Mouse (Mus musculus) right cerebral cortex, postnatal 14 days (tissue): Measurements from ENCODE around the gene Fopnl.

Source experiments
- DNase-seq: peaks from one replicate; pipeline ENCODE4 v3.0.0; 2022

The Fopnl gene

DNA sequence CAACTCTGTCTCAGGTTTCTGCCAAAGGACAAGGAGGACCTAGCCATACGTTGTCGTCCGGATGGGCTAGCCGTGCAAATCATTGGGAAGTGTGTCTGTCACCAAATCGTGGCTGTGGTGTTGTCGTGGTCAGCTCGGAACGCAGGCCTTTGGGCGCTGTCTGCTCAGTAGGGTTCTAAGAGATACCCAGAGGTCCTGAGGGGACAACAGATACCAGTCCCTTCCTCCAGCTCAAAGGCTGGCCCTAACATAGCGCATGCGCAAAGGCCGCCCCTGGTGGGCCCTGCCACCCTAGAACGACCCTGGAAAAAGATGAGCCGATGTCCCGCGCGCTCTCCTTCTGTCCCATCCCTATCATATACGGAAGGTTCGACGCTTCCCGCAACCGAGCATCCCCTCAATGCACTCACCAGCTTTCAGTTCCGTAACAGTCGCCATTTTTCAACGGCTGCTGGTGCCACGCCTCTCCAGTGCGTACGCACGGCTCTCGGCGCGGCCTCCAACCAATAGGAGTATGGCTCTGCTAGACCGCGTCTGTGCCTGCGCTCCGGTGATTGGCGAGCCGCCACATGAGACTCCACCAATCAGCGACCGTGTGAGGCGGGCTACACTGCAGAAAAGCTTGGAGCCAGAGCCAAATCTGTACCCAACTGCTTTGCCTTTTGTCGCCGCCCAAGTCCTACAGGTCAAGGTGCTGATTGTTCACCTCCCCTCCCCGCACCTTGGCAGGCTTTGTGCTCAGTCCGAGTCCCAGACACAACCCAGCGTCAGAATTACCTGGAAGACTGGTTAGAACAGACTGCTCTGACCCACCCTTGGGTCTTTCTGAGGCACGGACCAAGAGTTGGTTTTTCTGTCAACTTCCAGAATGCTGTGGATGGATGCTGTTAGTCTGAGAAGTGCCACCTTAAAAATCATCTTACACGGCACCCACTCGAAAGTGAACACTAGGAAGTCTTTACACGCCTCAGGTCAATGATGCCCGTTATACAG lies at the start of gene Fopnl:
Fopnl (minus strand) TSS at position 522 of the 993 bp plus-strand sequence.
- DNase-seq: peak; percentile 99

DNA sequence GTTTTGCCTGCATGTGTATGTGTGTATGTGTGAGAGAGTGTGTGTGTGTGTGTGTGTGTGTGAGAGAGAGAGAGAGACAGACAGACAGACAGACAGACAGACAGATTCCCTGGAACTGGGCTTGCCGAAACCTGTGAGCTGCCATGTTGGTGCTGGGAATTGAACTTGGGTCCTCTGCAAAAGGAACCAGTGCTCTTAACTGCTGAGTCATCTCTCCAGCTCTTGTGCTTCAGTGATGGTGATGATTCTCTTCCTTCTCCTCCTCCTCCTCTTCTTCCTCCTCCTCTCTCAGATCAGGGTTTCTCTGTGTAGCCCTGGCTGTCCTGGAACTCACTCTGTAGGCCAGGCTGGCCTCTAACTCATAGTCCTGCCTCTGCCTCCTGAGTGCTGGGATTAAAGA lies 48.8 kb upstream of the Fopnl start:
- DNase-seq: no peak

DNA sequence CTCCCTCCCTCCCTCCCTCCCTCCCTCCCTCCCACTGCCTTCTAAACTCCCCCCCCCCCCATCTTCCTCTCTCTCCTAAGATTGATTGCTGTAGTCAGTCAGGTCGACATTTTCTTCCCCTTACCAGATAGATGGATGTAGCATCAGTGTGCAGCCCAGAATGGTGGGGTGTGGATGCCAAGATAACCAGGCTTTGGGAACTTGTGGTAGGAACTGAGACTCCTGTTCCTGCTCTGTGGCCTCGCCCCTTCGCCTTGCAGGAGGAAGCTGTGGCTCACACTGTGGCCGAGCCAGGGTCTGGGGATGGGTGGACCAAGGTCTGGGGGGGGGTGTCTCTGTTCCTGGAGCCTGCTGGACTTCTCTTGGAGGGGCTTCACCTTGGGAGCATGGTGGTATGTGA lies 48.3 kb upstream of the Fopnl start:
- DNase-seq: no peak

DNA sequence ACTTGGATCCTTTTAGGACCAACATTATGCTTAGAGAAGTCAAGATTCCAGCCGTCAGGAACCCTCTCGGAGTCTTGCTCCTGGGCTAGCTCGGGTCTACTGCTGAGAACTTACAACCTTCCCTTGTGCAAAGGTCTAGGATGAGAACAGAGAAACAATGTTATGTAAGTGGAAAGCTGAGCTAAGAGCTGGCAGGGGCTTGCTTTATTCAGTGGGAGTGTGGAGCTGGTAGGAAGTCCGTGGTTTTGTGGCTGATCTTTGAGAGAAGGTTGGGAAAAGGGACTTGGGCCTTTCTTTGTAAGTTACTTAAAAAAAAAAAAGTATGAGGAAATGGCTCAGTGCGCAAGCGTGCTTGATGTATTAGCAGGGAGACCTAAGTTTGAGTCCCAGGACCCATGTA lies 46.9 kb upstream of the Fopnl start:
- no peak for DNase-seq

DNA sequence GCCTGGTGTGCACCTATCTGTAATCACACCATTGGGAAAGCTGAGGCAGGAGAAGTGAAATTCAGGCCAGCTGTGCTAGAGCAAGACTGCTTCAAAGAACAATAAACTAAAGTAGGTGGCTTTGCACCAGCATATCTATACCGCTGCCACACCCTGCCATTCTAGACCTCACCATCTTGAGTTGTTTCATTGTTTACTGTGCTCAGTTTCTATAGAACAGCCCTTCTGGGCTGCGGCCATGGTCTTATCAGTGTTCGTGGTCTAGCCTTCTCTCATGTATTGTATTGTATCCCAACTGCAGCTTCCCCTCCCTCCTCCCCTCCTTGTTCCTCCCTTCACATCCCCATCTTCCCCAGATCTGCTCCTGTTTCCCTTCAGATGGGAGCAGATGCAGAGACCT lies 46.3 kb upstream of the Fopnl start:
- DNase-seq: no peak

DNA sequence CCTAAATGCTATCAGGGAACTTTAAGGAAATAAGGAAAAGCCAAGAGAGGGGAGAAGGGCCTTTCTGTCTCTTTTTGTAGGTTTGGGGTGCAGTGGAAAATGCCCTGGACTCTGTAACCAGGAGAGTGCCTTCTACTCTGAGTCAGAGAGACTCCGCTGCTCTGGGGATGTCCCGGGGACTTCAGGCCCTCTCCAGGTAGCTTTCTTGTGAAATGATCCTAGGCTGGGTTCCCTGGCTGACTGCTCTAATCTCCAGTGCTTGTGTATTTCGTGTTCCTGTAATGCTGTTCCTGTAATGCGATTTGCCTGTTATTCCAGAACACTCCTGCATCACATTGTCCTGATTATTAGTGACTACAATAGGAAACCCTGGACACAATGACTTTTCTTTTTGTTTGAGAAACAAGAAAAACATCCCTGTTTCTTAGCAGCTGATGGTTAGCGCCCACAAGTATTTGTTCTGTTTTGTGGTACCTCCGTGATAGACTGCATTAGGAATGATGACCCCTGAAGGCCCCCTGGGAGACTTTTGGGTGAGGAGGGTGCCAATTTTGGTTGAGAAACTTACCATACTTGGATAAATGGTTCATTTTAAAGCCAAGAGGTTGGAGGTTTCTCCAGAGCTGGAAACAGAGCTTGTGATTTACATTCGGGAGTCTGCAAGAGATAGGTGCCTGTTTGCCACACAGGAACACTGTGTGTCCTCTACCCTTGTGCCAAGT lies 45.1 kb upstream of the Fopnl start:
- no peak for DNase-seq

DNA sequence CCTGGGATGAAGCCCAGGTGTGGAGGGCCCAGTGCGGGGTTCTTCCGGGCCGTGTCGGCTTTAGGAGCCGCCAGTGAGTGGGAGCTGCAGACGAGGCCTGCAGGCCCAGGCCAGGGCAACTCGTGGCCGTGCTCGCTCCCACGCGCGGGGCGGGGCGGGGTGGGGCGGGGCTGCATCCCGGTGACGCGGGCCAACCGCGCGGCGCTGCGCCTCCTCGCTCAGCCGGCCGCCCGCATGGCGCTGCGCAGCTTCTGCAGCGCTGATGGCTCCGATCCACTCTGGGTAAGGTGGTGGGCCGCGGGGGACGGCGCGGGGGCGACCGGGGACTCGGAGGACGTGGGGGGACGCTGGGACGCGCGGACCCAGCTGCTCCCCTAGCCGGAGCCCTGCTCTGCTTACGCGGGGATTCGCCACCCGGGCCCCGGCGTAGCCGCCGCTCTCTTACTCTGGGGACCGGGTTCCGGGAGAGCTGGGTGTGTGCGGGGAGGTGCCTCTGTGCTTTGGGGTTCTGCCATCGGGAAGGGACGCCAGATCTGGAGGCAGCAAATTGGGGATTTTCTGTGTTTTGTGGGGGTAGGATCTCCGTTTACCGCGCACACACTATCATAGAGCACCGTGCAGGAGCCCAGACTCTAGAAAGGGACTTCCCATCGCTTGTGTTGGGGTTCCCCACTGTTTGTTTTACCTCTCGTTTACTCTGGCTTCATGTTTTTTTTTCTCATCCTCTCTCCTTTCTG lies 44.3 kb upstream of the Fopnl start, which contains the start of gene Abcc1:
Abcc1 (plus strand) TSS at position 197 of the 737 bp plus-strand sequence.
- peak; percentile 78 for DNase-seq

DNA sequence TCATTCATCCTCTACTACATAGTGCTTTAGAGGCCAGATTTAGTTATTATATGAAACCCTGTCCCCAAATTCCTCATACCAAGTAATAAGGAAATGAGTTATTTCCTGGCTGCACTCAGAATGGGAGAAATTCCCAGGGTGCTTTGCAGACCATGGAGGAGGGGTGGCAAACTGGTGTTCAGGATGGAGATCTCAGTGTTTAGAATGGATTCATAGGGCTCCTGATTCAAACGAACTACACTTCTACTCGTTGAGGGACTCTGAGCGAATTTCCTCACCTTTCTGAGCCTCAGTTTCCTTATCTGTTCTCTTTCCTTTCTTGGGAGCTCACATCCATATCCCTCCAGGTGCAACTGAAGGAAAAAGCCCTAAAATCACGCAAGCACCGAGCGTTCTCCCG lies 43.7 kb upstream of the Fopnl start:
- DNase-seq: no peak

DNA sequence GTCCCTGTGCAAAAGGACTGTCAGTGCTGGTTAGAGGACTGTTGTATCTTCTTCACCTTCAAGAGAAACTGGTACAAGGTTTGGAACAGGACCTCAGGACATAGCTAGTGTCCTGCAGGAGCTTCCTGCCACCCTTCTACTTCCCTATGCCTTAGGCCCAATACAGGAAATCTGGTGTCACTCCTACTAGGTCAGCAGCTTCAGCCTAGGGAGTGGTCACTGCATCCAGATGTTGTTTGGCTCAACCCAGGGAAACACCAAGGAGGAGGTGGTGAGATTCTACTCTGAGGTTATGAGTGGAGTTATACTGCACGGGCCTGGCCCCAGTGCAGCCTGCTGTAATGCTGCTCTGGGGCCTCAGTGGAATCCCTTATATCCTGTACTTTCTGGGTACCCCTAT lies 41.3 kb upstream of the Fopnl start:
- DNase-seq: no peak

DNA sequence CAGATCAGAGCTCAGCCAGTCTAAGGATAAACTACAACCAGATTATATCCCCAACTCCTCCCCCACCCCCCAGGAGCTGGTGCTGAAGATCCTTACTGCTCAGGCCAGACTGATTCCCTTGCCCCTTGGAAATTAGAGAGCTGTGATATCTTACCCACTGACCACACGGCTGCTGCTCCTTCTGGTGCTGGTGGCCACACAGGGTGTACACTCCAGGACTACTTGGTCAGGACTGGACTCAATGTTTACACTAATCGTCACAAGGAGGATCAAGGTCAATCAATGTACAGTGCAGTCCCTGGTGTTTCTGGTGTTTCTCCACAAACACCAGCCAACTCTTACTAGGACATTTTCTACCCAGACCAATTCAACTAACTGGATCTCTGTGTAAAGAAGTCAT lies 40.7 kb upstream of the Fopnl start:
- no peak for DNase-seq

DNA sequence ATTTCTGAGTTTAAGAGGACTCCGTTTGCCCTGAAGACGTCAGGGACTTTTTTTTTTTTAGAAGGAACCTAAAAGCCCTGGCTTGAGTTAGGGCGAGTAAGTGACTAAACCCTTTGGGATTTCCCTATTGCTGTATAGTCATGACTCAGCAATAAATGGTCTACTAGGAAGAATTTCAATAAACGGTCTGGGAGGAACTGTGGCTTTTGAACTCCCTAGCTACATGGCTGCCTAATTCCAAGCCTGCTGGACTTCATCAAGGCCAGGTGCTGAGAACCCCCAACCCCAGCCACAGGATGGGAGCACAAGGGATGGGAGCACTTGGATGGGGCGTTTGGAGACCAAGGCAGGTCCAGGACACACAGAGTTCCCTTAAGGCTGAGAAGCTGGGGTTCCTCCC lies 35.5 kb upstream of the Fopnl start:
- no peak for DNase-seq

DNA sequence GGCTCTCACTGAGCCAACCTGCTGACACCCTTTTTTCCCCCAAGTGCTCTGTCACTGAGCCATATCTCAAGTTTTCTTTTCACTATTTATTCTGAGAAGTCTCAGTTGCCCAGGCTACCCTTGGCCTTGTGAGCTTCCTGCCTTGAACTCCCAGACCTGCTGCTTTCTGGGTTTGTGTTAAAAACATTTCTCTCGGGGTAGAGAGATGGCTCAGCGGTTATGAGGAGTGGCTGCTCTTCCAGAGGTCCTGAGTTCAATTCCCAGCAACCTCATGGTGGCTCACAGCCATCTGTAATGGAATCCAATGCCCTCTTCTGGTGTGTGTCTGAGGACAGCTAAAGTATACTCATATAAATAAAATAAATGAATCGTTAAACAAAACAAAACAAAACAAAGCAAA lies 35.0 kb upstream of the Fopnl start:
- no peak for DNase-seq

DNA sequence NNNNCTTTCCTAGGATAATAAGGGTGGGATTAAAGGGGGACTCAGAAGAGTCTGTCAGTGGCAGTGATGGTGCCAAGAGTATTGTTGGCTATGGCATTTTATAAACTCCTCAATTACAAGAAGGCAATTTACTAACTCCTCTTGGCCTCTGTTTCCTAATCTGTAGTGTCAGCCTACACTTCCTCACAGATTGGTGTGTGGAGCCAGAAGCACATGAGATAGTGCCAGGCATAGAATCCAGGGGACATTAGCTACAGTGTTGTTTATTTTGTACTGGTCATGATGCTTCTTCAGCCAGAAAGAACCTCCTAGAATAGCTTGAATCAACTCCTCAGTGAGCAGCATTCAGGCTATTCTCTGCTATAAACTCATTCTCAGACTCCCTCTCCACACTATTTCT lies 34.4 kb upstream of the Fopnl start:
- DNase-seq: no peak

DNA sequence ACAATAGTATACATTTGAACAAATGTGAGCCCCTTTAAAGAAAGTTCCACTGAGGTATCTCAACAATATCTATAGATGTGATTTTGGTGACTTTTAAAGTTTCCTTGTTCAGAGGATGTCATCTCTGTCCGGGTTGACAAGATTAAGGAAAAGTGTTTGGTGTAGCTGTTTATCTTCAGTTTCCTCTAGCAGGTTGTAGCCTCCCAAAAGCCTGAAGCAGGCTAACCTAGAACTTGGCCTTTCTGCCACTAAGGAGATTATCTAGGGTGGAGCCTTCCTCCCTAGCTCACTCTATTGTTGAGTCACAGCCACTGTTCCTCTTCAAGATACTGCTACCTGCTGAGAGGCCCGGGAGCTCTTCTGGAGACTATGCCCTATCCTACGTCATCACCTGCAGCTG lies 27.8 kb upstream of the Fopnl start:
- no peak for DNase-seq

DNA sequence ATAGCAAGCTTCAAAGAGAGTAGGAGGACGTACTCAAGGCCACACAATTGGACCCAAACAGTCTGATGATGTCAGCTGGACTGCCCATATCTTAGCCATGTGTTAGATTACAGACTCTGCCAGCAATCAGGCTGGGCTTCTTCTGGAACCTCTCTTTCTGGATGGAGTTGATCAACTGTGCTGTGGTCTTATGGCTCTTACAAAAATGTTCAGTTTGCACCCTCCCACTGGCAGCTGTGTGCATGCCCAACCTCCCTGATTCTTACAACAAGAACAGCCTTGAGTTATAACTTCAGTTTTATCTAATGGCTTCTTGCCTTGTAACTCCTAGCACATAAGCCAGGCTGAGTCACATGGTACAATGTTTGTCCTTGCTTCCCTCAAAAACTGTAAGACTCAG lies 11.0 kb upstream of the Fopnl start:
- no peak for DNase-seq

DNA sequence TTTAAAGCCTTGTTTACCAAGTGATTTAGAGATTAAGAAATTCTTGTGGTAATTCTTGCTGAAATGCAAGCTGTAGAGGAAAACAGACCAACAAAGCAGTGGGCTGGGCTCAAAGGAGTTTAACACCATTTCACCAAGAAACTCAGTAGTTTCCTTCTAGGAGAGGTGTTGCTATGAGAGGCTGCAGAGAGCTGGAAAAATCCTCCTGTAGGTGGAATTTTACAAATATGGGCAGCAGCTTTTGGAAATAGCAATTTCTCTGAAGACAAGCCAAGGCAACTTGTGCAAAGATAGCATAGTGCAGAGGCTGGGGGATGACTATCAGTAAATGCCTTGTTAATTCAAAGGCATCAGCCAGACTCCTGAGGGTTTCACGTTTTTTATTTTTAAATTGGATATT lies 3.3 kb upstream of the Fopnl start:
- no peak for DNase-seq

DNA sequence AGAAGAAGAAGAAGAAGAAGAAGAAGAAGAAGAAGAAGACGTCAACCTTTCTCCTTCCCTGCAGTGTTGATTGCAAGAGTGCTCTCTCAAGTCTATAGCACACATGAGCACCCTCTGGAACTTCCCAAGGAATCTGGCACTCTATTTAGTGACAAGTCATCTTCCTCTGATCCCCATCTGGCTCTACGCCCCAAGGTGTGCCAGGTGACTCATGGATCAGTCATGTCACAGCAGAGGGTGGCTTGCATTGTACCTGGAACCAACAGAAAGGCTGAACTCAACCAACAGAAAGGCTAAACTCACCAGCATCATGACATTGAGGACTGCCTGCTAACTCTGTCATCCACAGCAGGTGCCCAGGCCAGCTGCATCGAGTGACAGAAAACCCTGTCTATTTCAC lies 2.5 kb upstream of the Fopnl start:
- no peak for DNase-seq

DNA sequence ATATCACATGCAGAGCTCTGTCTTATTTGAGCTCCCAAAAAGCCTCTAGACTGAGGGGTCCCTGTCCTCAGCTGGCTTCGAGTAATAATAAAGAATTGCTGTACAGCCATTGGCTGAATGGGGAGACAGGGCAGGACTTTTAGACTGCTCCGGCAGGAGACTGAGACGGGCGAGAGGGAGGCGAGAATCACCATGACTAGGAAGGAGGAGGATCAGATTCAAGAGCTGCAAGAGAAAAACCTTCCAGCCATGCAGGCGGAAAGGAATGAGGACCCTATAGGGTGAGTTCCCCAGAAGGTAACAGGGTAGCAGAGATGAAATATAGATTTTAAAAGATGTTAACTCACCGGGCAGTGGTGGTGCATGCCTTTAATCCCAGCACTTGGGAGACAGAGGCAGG lies 4.3 kb downstream of the Fopnl start:
- DNase-seq: no peak

DNA sequence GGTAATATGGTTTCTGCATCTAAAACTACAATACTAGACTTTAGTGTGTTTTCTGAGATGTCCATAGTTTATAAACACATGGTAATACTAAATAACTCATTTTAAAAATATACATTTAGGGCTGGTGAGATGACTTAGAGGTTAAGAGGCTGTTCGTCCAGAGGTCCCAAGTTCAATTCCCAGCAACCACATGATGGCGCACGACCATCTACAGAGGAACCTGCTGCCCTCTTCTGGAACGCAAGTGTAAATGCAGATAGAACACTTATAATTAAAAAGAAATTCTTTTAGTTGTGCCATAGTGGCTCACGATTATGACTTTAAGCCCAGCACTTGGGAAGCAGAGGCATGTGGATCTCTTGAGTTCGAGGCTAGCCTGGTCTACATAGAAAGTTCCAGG lies 5.8 kb downstream of the Fopnl start:
- no peak for DNase-seq

DNA sequence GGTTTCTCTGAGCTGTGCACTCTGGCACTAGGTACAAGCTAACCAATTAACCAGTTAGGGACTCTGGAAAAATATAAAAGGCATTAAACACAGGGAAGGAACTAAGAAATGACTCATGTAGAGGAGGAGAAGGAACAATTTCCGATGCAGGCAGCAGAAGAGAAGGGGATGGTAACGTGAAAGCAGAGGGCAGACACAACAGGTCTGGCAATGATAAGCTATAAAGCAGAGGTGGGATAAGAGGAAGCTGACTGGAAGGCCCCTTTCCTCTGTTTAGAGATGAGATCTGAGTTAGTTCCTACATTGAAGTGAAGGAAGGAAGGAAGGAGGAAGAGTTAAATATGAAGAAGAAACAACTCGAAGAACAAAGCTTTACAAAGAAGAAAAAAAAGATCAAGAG lies 7.4 kb downstream of the Fopnl start:
- DNase-seq: no peak

DNA sequence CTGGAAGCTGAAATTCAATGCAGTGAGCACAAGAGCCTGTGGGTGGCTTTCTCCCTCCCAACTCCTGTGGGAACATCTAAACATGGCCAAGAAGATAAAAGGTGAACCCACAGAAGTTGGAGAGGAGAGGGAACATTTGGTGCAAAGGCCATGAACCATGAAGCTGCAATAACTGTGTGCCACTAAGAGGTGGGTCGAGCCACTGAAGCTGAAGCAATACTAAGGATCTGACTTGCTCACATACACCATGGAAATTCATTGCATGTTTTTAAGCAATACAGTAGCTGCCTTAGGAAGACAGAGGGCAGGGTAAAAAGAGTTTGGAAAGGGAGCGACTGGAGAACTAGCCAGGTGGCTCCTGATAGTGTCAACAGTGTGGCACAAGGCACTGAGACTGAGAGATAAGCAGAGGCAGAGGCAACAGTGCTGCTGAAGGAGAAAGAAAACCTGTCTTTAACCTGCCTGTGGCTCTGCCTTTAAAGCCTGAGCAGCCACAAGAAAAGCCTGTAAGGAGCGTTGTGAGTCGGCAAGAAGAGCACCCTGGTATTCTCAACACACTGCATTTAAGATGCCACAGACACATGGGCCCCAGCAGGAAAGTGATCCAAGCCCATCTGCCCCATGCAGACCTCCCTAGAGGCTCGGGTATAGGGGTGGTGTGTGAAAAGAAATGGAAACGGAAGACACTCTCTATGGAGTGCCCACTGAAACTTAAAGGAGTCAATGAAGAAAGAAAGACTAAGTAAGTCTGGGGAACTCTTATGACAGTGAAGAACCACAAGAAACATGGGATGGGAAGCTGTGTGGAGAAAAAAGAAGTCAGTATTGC lies 8.7 kb downstream of the Fopnl start:
- DNase-seq: no peak

DNA sequence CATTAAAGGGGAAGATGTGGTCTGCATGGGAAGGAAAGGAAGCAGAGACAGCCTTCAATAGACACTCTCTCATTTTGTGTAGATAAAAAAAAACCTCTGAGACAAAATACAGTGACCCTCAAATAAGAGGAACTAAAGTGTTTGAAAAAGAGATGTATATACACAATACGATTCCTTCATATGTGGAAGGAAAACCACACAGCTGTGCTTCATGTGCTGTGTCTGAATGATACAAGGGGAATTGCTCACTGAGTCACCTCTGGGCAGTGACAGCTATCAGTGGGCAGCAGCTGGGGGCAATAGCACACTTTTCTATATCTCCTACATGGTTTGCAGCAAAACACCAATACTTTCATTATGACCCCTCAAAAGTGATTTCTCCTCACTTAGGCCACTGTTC lies 9.8 kb downstream of the Fopnl start:
- no peak for DNase-seq

DNA sequence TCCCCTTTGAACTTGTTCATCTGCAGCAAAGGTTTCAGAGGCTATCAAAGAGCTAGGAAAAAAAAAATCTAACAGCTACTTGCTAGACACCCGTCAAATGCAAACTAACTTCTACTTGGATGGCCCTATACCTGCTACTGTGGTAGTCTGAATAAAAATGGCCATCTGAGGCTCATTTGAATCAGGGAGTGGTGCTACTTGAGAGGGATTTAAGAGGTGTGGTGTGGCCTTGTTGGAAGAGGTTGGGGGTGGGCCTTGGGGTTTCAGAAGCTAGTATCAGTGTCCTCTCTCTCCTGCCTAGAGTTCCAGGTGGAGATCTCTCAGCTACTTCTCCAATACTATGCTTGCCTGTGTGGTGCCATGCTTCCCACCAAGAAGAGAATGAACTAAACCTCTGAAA lies 10.8 kb downstream of the Fopnl start:
- DNase-seq: no peak
